Mouse (Mus musculus): ENCODE measurements around the gene Rhbg.

Gene Rhbg

GRCm38 (mm10) chr3:88208226-88208720 is 46.2 kb downstream of the Rhbg start:
- peak; percentile 11 to 12 for DNase-seq (ENCODE audit: low spot score in 2 of 2)

- DNase-seq (ENCODE audit: low spot score in 2 of 2): peak in 1 of 2 experiments; percentile 12
Observed at GRCm38 (mm10) chr3:88207451-88208100, 46.9 kb downstream of the Rhbg start.

- peak; percentile 63 to 73 for DNase-seq (ENCODE audit: low spot score in 2 of 2)
Observed at GRCm38 (mm10) chr3:88206901-88207371, 47.6 kb downstream of the Rhbg start.

GRCm38 (mm10) chr3:88206500-88206899 is 48.0 kb downstream of the Rhbg start:
- DNase-seq (ENCODE audit: low spot score in 2 of 2): no peak

GRCm38 (mm10) chr3:88205563-88206491 is 48.7 kb downstream of the Rhbg start:
- peak in 1 of 2 experiments; percentile 80 for DNase-seq (ENCODE audit: low spot score in 2 of 2)

- no peak for DNase-seq (ENCODE audit: low spot score in 2 of 2)
Observed at GRCm38 (mm10) chr3:88205176-88205562, 49.3 kb downstream of the Rhbg start.

GRCm38 (mm10) chr3:88204751-88205150 is 49.8 kb downstream of the Rhbg start:
- no peak for DNase-seq (ENCODE audit: low spot score in 2 of 2)

- DNase-seq (ENCODE audit: low spot score in 2 of 2): no peak
Observed at GRCm38 (mm10) chr3:88203999-88204700, 50.4 kb downstream of the Rhbg start.

GRCm38 (mm10) chr3:88203456-88203855 is 51.1 kb downstream of the Rhbg start:
- no peak for DNase-seq (ENCODE audit: low spot score in 2 of 2)

- DNase-seq (ENCODE audit: low spot score in 2 of 2): no peak
Observed at GRCm38 (mm10) chr3:88202986-88203385, 51.5 kb downstream of the Rhbg start.

GRCm38 (mm10) chr3:88201640-88202039 is 52.9 kb downstream of the Rhbg start:
- no peak for DNase-seq (ENCODE audit: low spot score in 2 of 2)

GRCm38 (mm10) chr3:88200972-88201330 is 53.6 kb downstream of the Rhbg start:
- DNase-seq (ENCODE audit: low spot score in 2 of 2): no peak

GRCm38 (mm10) chr3:88200161-88200971 is 54.1 kb downstream of the Rhbg start:
- no peak for DNase-seq (ENCODE audit: low spot score in 2 of 2)

- DNase-seq (ENCODE audit: low spot score in 2 of 2): no peak
Observed at GRCm38 (mm10) chr3:88199541-88200110, 54.9 kb downstream of the Rhbg start.

GRCm38 (mm10) chr3:88198505-88199020 is 55.9 kb downstream of the Rhbg start:
- DNase-seq (ENCODE audit: low spot score in 2 of 2): no peak

- DNase-seq (ENCODE audit: low spot score in 2 of 2): no peak
Observed at GRCm38 (mm10) chr3:88197741-88198504, 56.6 kb downstream of the Rhbg start.
